Mouse (Mus musculus): ENCODE measurements around the gene Sema5a. TPM values are rescaled to one million over a fixed set of nuclear protein-coding genes. Genes with fewer than 3 reads are reported as not detected.

Gene Sema5a
- polyA plus RNA-seq, 1 experiment from 2014 or later, result 3.0 TPM

GRCm38 (mm10) chr15:32693006-32693405, 448.4 kb downstream of the Sema5a start:
- H3K4me1 ChIP-seq, result no peaks in the 10 kb centered on the region
- DNase-seq (ENCODE audit: low spot score), result no peak
- H3K36me3 ChIP-seq, result no peaks in the 10 kb centered on the region
- WGBS, result 85% methylated on average over 2 of the region's 2 CpGs
- H3K9me3 ChIP-seq (replicated peaks), result no peaks in the 10 kb centered on the region
- no peaks in the 10 kb centered on the region for H3K27me3 ChIP-seq (ENCODE audit: low read depth, poor library complexity, severe bottlenecking)
- no peak overlapping the region for H3K27ac ChIP-seq (replicated peaks)
- H3K4me3 ChIP-seq, result no peak overlapping the region

DNA sequence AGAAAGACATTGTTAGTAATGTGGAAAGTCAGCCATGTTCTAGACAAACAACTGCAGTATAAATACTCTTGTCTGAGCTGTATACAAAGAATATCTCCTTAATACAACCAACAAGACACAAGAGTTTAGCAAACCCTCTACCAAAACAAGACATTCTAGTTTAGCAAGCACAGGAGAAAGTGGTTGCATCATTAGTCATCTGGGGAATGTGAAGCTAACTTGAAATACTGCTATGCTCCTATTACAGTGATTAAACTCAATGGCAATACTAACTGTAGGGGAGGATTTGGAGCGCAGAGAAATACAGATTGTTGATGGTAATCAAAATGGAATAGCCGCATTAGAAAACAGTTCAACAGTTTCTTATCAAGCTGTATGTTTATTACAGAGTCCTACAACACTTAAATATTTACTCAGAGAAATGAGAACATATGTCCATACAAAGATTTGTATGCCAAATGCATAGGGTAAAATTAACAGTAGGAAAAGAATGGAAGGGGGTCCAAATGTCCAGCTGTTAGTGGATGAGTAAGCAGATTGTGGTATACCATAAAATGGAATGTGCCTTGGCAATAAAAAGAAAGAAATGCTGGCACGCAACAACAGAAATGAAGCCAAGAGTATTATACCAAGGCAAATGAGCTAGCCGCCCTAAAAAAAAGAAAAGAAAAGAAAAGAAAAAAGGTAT, 472.8 kb downstream of the Sema5a start:
- Histone ChIP-seq H3K27me3 (ENCODE audit: low read depth, poor library complexity, severe bottlenecking) (no peaks in the 10 kb centered on the region), H3K9me3 (replicated peaks) (no peaks in the 10 kb centered on the region), H3K4me3 (no peak overlapping the region), H3K27ac (replicated peaks) (no peak overlapping the region), H3K4me1 (no peaks in the 10 kb centered on the region), H3K36me3 (no peaks in the 10 kb centered on the region)
- no peak for DNase-seq (ENCODE audit: low spot score)
- 93% methylated on average over 4 of the region's 4 CpGs for WGBS

- Histone ChIP-seq H3K4me1 (no peaks in the 10 kb centered on the region), H3K27ac (replicated peaks) (no peak overlapping the region), H3K9me3 (replicated peaks) (no peaks in the 10 kb centered on the region), H3K27me3 (ENCODE audit: low read depth, poor library complexity, severe bottlenecking) (no peaks in the 10 kb centered on the region), H3K36me3 (no peaks in the 10 kb centered on the region), H3K4me3 (no peak overlapping the region)
- WGBS, result 45% methylated on average over 4 of the region's 4 CpGs
- DNase-seq (ENCODE audit: low spot score), result peak; percentile 66
Measured at GRCm38 (mm10) chr15:32718293-32718963, 473.8 kb downstream of the Sema5a start.

GRCm38 (mm10) chr15:32718964-32719311, 474.3 kb downstream of the Sema5a start:
- H3K27me3 ChIP-seq (ENCODE audit: low read depth, poor library complexity, severe bottlenecking), result no peaks in the 10 kb centered on the region
- no peak overlapping the region for H3K4me3 ChIP-seq
- no peak overlapping the region for H3K27ac ChIP-seq (replicated peaks)
- H3K9me3 ChIP-seq (replicated peaks), result no peaks in the 10 kb centered on the region
- H3K4me1 ChIP-seq, result no peaks in the 10 kb centered on the region
- WGBS, result 94% methylated on average over 1 of the region's 1 CpGs
- no peaks in the 10 kb centered on the region for H3K36me3 ChIP-seq
- DNase-seq (ENCODE audit: low spot score), result no peak

GRCm38 (mm10) chr15:32730839-32731238, 486.2 kb downstream of the Sema5a start:
- no peak overlapping the region for H3K4me3 ChIP-seq
- H3K4me1 ChIP-seq, result peaks cover 4% of the 10 kb centered on the region; the same call in 1 of the 2 replicates
- WGBS, result 47% methylated on average over 3 of the region's 3 CpGs
- H3K9me3 ChIP-seq (replicated peaks), result no peaks in the 10 kb centered on the region
- no peak overlapping the region for H3K27ac ChIP-seq (replicated peaks)
- no peaks in the 10 kb centered on the region for H3K27me3 ChIP-seq (ENCODE audit: low read depth, poor library complexity, severe bottlenecking)
- DNase-seq (ENCODE audit: low spot score), result no peak
- no peaks in the 10 kb centered on the region for H3K36me3 ChIP-seq

Other genes starting within 250 kb of the Sema5a start
- gene Tas2r119, start 67.5 kb upstream of the Sema5a start, polyA plus RNA-seq (2016; fragmentation: Nextera tagmentation; extraction: Ambion mirVana), result not detected in 2 replicates